Mouse (Mus musculus) urinary bladder, postnatal 36 days (tissue): ENCODE data around the gene Hmox2.
A peak's percentile ranks its signal among the peaks of the same experiment; 100 is the strongest.
"Not testable (repeated sequence)": the region's sequence is repeated elsewhere in the genome, so short reads cannot be mapped to it uniquely, and the experiment has no call there.

ENCODE experiments used
- DNase-seq, 2 experiments: peaks; one replicate each; pipeline ENCODE4 v3.0.0; 2022; ENCODE audit warnings: low spot score in 2 of 2, mixed read lengths in 1 of 2

Gene Hmox2

DNA sequence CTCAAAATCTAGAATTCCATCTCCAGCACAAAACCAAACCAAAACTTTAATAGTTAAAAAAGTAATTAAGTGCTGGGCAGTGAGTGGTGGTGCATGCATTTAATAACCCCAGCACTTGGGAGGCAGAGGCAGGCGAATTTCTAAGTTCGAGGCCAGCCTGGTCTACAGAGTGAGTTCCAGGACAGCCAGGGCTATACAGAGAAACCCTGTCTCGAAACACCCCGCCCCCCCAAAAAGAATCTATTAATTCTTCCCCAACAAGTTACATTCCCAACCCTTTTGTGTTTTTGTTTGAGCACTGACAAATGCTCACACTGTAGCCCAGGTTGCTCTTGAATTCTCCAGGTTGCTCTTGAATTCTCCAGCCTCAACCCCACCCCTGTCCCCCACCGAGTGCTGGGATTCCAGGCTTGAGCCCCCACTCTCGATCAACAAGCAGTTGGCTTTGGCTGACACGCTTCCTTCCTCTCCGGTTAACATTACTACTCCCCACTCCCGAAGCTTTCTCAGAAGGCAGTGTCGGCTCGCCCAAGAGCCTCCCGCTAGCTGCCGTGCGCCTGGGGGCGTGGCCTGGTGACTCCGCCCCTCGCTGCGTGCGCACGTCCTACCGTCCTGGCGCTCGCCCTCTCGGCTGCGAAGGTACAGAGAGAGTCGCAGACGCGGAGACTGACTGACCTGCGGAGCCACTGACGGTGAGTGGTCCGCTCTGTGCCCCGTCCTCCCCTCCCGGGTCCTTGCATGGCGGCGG is at the start of gene Hmox2:
TSS of gene Hmox2 (plus strand) at position 582 of the 748 bp plus-strand sequence.
- DNase-seq = peak; percentile 94 to 95

DNA sequence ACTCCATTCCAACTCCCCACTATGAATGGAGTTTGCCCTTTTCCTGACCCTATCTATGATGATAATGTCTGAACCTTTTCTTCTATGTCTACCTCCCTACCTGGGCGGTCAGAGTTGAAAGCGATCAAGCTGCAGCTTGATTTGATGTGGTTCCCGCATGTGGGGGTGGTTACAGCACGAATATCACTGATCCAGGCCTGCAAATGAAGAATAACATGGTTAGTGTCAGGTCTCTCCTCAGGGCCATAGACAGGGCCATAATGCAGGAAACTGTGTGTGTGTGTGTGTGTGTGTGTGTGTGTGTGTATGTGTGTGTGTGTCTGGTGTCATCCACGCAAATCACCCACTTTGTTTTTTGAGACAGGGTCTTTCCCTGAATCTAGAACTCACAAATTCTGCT is 49.3 kb upstream of the Hmox2 start:
- no peak for DNase-seq

DNA sequence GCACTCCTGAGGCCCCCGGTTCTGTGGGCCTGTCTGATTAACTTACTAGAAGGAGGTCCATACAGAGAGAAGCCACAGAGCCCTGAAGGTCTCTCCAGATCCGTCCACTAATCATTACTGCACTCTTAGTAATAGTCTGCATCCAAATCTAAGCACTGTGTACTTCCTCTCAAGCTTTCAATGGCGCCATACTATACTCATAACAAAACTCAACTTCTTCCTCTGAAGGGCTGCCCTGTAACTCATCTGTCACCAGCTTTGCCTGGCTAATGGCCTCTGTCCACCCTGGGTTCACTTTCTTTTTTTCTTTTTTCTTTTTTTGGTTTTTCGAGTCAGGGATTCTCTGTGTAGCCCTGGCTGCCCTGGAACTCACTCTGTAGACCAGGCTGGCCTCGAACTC is 48.1 kb upstream of the Hmox2 start:
- no peak for DNase-seq

DNA sequence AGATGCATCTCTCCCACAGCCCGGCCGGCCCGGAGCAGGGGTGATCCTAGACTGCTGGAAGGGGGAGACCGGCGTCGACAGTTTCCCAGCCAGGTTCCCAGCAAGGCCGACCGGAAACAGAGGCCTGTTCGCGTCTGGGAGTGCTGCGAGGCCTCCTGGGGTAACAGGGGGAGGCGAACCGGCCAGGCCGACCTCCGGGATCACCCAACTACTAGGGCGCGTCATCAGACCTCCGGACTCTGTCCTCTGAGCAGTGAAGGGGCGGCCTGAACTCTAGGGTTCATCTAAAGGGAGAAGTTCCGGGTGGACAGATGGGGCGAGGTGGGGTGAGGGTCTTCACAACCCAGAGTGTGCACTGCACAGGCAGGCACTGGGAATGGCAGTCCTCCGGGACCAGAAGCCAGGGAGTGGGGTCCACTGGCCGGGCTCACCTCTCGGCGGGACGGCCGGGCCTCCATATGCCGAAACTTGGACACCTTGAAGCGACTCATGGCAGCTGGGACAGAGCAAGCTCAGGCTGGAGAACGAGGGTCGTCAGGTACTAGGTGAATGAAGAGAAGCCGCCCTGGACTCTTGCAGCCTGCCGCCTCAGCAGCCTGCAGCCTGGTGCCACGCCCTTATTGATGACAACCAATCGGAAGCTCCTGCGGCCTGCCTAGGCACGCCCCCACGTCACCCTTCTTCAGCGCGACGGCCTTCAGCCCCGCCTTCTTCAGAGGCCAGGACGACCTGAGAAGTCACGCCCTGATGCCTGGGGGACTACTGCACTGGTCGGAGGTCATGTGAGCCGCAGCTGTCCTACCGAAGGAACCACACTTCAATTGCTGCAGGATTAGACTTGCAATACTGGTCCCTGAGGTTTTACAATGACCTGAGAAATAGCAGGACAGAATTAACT is 46.8 kb upstream of the Hmox2 start, which contains the start of gene Coro7:
TSS of gene Coro7 (minus strand) at position 657 of the 898 bp plus-strand sequence.
- DNase-seq = peak; percentile 81 to 90

DNA sequence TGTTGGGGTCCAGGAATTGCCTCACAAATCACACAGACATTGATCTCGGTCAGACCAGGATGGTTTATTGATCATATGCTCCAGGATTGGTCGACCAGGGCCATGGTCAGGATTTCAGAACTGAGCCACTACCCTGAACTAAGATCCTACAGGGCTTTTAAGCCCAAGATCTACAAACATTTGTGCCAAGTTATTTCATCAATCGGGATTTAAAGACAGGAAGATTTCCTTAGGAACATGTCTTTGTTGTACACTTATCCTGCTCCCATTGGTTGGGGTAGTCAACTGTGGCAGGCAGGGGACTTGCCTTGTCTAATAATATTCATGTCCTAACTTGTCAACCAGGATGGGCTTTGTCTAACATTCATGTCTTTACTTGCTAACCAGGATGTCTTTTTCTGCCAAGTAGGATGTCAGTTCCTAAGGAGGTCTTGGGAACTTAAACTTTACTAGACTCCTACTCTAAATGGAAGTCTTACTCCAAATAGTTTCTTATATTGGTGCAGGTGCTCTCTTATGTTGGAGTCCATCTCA is 45.2 kb upstream of the Hmox2 start:
- DNase-seq = not testable (repeated sequence)

DNA sequence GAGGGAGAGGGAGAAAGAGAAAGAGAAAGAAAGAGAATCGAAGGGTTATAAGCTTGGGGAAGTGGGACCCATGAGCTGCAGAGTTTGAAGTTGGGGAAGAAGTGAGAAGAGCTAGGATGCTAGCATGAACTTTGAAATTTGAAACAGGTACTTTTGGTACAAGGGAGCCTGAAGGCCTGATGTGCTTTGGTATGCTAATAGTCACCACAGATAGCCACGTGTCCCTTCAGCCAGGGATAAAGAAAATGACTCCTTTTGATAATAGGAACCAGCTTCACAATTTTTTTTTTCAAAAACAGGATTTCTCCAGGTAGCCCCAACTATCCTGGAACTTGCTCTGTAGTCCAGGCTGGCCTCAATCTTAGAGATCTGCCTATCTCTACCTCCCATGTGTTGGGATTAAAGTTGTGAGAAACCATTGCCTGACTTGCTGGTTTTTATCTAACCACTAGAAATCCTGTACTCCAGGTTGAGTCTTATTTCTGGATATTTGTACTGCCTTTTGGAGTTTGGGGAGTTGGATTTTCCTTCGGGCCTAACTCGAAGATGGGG is 43.5 kb upstream of the Hmox2 start:
- no peak for DNase-seq

DNA sequence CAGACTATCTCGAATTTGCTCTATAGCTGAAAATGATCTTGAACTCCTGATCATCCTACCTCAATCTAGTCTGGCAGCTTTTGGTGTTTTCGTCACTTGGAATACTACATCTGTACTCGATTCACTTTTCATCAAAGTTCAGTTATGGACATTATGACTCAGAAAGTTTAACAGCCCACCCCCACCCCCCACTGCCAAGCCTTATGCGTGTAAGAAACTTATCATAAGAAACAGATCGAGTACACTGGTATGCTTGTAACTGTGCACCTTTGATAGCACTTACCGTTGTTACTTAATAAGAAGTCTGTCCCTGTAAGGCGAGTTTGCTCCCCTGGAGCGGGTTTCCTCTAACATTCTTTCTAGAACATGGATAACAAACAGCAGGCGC is 43.0 kb upstream of the Hmox2 start:
- DNase-seq = no peak

DNA sequence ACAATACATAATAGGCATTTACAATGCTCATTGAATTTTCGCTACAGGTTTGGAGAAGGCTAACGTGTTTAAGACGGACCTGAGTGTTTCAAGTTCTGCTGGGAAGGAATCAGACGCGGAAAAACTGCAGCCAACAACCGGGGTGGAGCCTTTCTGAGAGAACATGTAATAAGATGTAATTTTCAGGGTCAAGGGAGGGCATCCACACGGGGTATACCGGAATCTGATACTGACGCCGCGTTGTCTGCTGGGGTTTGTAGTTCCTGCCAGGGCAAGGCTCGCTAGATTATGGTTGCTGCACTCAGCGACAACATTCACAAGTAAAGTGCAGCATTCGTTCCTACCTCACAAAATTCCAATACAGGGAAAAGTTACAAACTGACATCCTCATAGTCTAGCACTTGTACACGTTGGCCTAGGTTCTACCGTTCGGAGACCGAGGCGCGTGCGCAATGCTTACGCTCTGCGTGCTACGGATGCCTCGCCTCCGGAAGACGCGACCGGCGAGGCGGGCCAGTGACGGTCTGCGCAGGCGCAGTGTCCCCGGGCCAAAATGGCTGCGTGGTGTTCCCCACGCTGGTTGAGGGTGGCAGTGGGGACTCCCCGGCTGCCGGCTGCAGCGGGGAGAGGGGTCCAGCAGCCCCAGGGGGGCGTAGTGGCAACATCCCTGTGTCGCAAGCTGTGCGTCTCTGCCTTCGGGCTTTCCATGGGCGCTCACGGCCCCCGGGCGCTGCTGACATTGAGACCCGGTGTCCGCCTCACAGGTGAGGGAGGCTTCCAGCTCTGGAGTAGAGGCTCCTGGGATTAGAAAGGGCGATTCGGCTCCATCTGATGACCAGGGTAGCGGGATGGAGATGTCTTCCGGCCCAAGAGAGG is 42.3 kb upstream of the Hmox2 start:
- DNase-seq = peak; percentile 94 to 95

DNA sequence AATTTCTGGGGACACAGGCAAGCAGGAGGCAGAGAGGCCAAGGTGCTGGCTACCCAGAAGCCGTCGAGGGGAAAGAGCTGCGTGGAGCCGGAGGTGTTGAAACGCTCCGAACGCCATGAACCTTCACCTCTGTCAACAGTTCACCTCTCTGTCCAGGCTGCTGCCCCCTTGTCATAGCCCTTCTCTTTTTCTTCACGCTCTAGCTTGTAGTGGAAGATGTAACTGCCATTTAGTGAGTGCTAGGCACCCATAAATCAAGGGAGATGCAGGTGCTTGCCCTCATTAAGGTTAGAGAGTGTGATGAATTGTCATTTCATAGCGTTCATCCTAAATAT is 41.7 kb upstream of the Hmox2 start:
- DNase-seq = peak in 1 of 2 experiments; percentile 6

DNA sequence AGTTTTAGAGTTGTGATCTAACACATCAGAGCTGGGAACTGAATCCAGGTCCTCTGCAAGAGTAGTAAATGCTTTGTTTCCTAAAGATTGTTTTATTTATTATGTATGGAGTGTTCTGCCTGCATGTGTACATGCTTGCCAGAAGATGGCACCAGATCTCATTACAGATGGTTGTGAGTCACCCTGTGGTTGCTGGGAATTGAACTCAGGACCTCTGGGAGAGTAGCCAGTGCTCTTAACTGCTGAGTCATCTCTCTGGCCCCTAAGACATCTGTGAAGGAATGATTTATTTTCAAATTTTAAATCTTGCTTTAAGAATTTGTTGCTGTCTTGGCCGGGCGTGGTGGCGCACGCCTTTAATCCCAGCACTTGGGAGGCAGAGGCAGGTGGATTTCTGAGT is 36.8 kb upstream of the Hmox2 start:
- DNase-seq = not testable (repeated sequence)

DNA sequence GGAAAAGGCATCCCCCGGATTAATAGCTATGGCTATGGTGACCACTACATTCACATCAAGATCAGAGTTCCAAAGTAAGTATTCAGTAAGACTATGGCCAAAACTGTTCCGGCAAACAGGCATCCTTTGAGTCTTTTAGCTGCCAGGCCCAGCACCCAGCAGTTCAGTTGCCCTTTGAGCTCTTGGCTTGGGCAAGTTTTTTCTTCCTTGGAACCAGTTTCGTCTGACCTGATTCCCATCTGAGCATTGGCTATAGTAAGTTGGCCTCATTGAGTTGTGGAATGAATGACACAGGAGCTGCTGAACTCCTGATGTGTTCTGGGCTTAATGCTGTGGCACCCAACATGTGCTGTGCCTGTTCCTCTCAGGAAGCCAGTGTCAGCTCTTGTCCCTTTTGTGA is 24.9 kb upstream of the Hmox2 start:
- no peak for DNase-seq

DNA sequence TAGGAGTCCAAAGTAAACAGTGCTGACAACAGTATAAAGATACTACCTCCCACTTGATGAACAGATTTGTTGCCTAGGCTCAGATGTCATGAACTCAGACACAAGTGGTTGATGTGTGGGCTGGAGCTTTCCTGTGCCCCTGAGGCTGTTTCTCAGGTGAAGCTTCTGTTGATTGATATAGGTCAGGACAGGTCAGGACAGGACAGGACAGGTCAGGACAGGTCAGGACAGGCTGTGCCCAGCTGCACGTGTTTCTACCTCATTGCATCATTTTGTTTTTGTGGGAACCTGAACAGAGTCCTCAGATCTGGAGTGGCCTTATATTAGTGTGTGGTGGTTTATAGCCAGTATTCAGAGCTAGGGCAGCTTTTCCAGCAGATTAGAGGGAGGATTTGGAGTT is 23.5 kb upstream of the Hmox2 start:
- no peak for DNase-seq

DNA sequence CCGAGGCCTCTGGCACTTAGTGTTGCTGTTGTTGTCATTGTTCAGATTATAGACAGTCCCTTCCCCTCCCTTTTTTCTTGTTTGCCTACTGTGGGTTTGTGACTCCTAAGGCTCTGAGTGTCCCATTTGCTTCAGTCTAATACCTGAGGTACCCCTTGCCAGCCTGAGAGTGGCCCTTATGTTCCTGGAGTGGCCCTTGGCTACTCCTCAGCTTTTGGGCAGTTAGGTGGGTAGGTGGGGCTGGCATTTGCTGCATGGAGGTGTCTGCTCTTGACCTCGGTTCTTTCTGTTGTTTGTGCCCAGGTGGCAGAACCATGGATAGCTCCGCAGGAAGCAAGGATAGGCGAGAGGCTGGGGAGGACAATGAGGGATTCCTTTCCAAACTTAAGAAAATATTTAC is 20.6 kb upstream of the Hmox2 start:
- no peak for DNase-seq

DNA sequence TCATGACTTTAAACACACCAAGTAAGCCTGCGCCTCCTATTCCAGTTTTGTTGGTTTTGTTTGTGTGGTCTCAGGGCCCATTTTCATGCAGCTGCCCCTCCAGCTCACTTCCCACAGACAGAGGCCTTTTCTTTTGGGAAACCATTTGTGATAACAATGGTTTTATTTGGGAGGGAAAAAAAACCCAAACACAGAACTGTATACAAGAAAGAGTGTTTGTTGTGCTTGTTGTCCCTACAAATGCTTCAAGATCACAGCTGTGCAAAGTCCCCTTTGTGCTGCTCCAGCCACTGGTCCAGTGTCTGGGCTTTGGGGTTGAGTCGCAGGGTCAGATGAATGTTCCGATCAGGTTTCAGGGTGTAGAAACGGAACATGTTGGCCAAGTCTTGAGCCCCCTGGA is 15.0 kb upstream of the Hmox2 start:
- DNase-seq = no peak

DNA sequence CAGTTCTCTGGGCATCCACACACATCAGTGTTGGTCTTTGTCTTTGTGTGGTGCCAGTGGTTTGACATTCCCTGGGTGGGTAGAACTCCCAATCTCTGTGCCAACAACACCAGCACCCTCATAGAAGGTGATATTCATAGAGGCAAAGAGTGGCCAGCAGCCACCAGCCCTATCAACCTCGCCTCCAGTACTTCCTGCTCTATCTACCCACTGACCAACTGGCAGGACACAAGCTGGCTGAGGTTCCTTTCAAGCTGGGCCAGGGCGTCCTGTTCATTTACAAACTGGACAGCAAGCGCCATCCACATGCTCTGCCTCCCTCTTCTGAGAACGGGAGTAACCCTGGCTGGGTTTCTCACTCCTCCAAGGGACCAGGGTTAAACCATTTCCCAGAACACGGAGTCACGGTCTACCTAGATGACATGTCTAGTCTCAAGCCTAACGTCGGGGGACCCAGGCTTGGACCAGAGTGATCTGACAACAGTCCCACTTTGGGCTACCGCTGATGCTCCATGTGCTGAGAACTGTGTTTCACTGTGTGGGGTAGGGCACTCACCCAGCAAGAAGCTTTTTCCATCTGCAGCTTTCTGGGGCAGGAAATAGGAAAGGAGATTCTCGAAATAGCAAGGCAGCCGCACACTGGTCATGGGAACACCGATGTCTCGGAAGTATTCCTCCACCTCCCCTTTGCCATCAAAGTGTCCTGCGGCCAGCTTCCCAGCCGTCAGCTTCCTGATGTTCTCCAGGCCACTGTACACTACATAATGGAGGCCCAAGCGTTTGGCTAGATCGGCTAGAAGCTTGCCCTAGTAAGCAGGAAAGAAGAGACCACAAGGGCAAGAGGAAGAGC is 12.1 kb upstream of the Hmox2 start:
- no peak for DNase-seq

DNA sequence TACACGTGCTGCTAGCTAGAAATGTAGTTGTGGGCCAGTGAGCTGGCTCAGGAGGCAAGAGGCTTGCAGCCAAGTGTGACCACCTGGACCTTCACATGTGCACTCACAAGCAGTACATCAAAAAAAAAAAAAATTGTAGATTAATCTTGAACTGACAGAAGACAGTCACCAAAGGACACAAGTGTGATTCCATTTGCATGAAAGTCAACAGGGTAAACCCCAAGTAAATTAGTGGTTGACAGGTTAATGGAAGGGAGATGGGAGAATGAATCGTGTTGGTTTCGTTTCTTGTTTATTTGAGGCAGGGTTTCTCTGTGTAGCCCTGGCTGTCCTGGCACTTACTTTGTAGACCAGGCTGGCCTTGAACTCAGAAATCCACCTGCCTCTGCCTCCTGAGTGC is 8.3 kb upstream of the Hmox2 start:
- no peak for DNase-seq

DNA sequence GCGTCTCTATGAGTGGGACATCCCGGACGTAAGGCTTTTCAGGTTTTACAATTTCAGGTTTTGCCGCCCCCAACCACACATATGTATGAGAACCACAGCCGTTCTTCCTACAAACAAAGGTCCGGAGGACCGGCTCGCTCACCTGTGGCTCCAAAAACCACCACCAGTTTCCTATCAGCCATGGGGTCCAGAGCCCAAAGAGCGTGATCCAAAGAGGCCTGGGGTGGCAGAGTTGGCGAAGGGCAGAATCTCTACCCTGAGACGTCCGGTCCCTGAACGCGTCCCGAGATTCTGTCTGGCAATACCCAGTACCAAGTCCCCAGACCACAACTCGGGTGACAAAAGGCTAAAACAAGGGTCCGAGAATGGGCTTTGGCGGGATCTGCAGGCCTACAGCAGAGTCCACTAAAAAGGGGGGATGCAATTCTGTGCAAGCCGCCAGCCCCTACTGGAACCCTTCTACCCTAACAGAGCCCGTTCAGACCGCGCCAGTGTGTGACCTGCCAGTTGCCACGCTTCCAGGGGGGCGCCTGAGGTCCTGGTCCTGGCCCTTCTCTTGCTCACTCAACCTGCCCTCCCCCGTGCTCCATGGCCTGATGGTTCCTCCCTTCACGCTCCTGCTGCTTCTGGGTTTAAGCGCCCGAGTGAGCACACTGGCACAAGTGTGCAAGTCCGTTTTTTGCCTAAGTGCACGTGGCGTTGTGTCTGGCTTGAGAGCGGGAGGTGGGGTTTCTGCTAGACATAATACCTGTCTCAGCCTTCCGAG is 7.2 kb upstream of the Hmox2 start, which contains the start of gene Nmral1:
TSS of gene Nmral1 (minus strand) at position 604 of the 766 bp plus-strand sequence.
- DNase-seq = peak; percentile 26 to 54

DNA sequence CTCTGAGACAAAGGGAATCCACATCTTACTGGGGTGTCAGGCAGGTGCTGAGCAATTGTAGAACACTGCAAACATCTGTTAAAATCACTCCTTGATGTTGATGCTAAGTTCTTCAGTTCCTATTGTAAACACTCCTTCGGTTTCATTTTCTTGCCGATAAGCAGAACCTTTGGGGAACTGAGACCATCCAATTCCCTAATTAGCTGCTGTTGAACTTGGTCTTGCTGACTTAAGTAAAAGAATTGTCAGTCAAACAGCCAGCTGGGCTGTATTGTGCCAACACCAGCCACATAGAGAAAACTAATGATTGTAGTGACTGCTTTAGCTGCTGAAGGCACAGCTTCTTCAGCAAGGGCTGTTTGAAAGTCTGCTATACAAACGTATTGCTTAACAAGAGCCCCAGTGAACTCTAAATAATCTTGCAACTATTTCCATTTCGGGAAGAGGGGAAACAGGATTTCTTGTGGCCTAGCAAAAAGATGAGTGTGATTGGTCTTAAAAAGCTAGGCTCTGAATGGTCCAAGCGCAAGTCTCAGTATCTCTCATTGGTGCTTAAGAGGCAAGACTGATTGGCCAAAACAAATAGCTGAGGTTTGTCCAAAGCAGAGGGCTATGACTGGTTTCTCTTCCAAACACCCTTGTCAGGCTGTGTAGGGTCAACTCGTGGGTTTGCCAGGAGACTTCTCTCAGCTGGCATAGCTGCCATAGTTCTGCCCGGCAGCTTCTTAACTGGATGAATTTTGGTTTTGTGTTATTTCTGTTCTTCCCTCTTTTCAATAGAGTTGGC is 3.8 kb upstream of the Hmox2 start:
- DNase-seq = no peak

DNA sequence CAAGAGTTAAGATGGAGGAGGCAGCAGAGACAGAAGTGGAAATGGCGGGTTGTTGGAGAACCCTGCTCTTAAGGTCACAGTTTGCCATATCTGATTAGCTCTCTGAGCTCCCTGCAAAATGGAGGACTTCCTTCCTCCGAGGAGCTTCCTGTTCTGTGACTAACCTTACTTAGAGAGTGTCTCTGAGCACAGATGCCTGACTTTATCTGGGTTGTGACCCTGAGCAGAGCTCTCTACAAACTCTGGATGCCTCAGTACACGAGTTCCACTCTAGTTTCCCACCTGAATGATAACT is 3.3 kb upstream of the Hmox2 start:
- no peak for DNase-seq
